Mouse (Mus musculus) adrenal gland, adult 18-20 months (tissue): ENCODE data around the gene Fcgr2b. TPM values are rescaled to one million over a fixed set of nuclear protein-coding genes. Genes with fewer than 3 reads are reported as not detected.

Experiments used
- DNase-seq, 2 experiments: peaks; one replicate each; pipeline ENCODE4 v3.0.0; 2021 to 2022; ENCODE audit warnings: low spot score in 2 of 2
- total RNA-seq, 2 experiments: library from RNA; stranded (reverse); gene quantifications; 1 replicate in 1 of 2; 2 replicates in 1 of 2; pipeline ENCODE4 v1.2.3; 2021

Gene Fcgr2b
- total RNA-seq, 2 experiments from 2014 or later: 7.0 to 15.6 TPM

GRCm38 (mm10) chr1:170929245-170929644 lies 47.1 kb downstream of the Fcgr2b start:
- no peak for DNase-seq

- no peak for DNase-seq
Measured at GRCm38 (mm10) chr1:170928467-170928866, 47.9 kb downstream of the Fcgr2b start.

- no peak for DNase-seq
Measured at GRCm38 (mm10) chr1:170927378-170927777, 49.0 kb downstream of the Fcgr2b start, which contains the start of gene Fcrla. TSS of gene Fcrla (minus strand) at chr1:170927583.

GRCm38 (mm10) chr1:170926941-170927340 lies 49.4 kb downstream of the Fcgr2b start:
- no peak for DNase-seq

- no peak for DNase-seq
Measured at GRCm38 (mm10) chr1:170924485-170924884, 51.9 kb downstream of the Fcgr2b start.

GRCm38 (mm10) chr1:170919308-170919707 lies 57.0 kb downstream of the Fcgr2b start:
- DNase-seq: no peak

GRCm38 (mm10) chr1:170915657-170916056 lies 60.7 kb downstream of the Fcgr2b start:
- no peak for DNase-seq

- DNase-seq: no peak
Measured at GRCm38 (mm10) chr1:170912891-170913615, 63.3 kb downstream of the Fcgr2b start, which contains the start of gene Fcrlb. TSS of gene Fcrlb (minus strand) at chr1:170912941.

GRCm38 (mm10) chr1:170911907-170912660 lies 64.3 kb downstream of the Fcgr2b start:
- no peak for DNase-seq

Other genes with a start within 250 kb of the Fcgr2b start
- 10 to 100 TPM; 34.8 to 36.9 TPM for gene Atf6, start 108.8 kb downstream of the Fcgr2b start, total RNA-seq
- gene Gm26620, start 91.5 kb downstream of the Fcgr2b start, total RNA-seq: under 1 TPM; 0.51 to 0.53 TPM
- 10 to 100 TPM; 13.5 to 18.2 TPM for gene Dusp12, start 91.0 kb downstream of the Fcgr2b start, total RNA-seq
- not detected for gene Fcrlb, start 63.6 kb downstream of the Fcgr2b start, total RNA-seq
- gene Fcrla, start 49.0 kb downstream of the Fcgr2b start, total RNA-seq: under 1 TPM in 1 of 2 experiments, not detected in 1; 0.54 TPM
- 10 to 100 TPM in 1 of 2 experiments, 1 to 10 TPM in 1; 5.8 to 13.0 TPM for gene Fcgr4, start 42.4 kb upstream of the Fcgr2b start, total RNA-seq
- 10 to 100 TPM; 17.7 to 32.8 TPM for gene Fcgr3, start 88.4 kb upstream of the Fcgr2b start, total RNA-seq
- gene Cfap126, start 137.4 kb upstream of the Fcgr2b start, total RNA-seq: 1 to 10 TPM; 3.0 to 4.2 TPM
- 100 to 1,000 TPM; 450 to 629 TPM for gene Sdhc, start 174.1 kb upstream of the Fcgr2b start, total RNA-seq
- gene Mpz, start 174.2 kb upstream of the Fcgr2b start, total RNA-seq: 1 to 10 TPM in 1 of 2 experiments, under 1 TPM in 1; 0.73 to 1.2 TPM
- 10 to 100 TPM; 51.7 to 52.5 TPM for gene Pcp4l1, start 219.7 kb upstream of the Fcgr2b start, total RNA-seq
- not detected for gene Nr1i3, start 237.4 kb upstream of the Fcgr2b start, total RNA-seq
- 10 to 100 TPM; 47.7 to 67.0 TPM for gene Tomm40l, start 246.0 kb upstream of the Fcgr2b start, total RNA-seq
- gene Apoa2, start 248.5 kb upstream of the Fcgr2b start, total RNA-seq: 1 to 10 TPM; 4.2 to 4.6 TPM